Mouse (Mus musculus): ENCODE data around the gene Tmcc2. TPM values are rescaled to one million over a fixed set of nuclear protein-coding genes. Genes with fewer than 3 reads are reported as not detected.

Tmcc2 gene
- polyA plus RNA-seq, 1 experiment from 2014 or later = 598 TPM

DNA sequence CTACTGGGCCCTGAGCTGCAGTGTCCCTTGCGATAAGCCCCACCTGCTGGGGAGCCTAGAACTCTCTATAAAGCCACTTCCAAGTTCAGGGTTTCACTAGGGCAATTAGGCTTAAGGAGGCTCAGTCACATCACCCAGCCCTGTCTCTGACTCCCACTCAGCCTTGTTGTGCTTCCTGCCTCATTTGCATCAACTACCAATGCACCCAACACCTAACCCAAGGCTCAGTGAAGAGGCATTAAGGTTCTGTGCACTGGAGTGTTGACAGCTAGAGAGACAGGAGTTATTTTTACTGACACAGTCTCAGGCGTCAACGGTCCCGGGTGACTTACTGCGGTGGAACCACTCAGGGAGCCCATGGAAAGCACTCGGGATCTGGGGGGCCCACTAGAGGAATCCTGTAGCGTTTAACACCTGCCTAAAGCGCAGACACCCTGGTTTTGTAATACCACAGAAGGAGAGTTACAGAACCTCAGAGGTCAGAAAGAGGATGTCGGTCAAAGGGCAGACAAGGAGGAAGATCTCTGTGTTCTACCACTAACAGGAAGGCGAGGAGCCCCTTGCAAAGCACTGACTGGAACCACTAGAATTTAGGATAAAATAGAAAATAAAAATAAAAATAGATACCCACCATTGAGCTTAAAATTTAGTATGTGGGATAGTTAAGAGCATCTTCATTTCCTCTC is 79.8 kb downstream of the Tmcc2 start:
- 38% methylated on average over 10 of the region's 10 CpGs for WGBS (ENCODE audit: insufficient replicate concordance)
- H3K4me1 ChIP-seq (replicated peaks) = peaks cover 26% of the 10 kb centered on the region

GRCm38 (mm10) chr1:132310754-132311153 is 80.3 kb downstream of the Tmcc2 start:
- no peak overlapping the region for H3K4me2 ChIP-seq
- peaks cover 59% of the 10 kb centered on the region for H3K27me3 ChIP-seq
- no peak overlapping the region for H3K9ac ChIP-seq
- 62% methylated on average over 7 of the region's 7 CpGs for WGBS (ENCODE audit: insufficient replicate concordance)
- H3K4me1 ChIP-seq (replicated peaks) = peaks cover 20% of the 10 kb centered on the region
- no peak for ATAC-seq (ENCODE audit: insufficient read depth)
- no peak overlapping the region for H3K27ac ChIP-seq (replicated peaks)
- no peak overlapping the region for H3K4me3 ChIP-seq (replicated peaks)
- H3K36me3 ChIP-seq (replicated peaks) = no peaks in the 10 kb centered on the region
- H3K9me3 ChIP-seq (replicated peaks) = no peaks in the 10 kb centered on the region

More for the DNA sequence above, 79.8 kb downstream of the Tmcc2 start:
- peaks cover 65% of the 10 kb centered on the region for H3K27me3 ChIP-seq
- no peaks in the 10 kb centered on the region for H3K9me3 ChIP-seq (replicated peaks)
- H3K4me3 ChIP-seq (replicated peaks) = no peak overlapping the region
- no peak overlapping the region for H3K4me2 ChIP-seq
- ATAC-seq (ENCODE audit: insufficient read depth) = no peak
- H3K27ac ChIP-seq (replicated peaks) = no peak overlapping the region
- H3K36me3 ChIP-seq (replicated peaks) = no peaks in the 10 kb centered on the region
- no peak overlapping the region for H3K9ac ChIP-seq

DNA sequence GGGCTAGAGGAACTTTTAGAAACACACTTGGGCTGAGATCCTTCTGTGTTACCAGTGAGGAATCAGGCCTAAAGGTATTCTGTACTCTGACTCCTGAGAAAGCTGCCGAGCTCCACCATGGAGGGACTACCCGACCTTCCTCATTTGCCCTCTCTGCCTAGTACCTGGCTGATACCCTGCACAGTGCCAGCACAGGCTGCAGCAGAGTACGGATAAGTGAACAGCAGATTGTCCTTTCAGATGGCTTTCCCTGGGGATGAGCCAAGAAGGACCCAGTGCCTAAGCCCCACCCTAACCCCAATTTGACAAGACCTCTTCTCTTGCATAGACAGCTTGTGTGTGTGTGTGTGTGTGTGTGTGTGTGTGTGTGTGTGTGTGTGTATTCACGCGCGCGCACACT is 82.4 kb downstream of the Tmcc2 start:
- Histone ChIP-seq H3K9ac (no peak overlapping the region), H3K4me1 (replicated peaks) (peaks cover 16% of the 10 kb centered on the region), H3K9me3 (replicated peaks) (no peaks in the 10 kb centered on the region), H3K4me2 (no peak overlapping the region), H3K4me3 (replicated peaks) (no peak overlapping the region), H3K27me3 (peaks cover 46% of the 10 kb centered on the region), H3K36me3 (replicated peaks) (no peaks in the 10 kb centered on the region), H3K27ac (replicated peaks) (no peak overlapping the region)
- WGBS (ENCODE audit: insufficient replicate concordance) = 63% methylated on average over 7 of the region's 7 CpGs
- ATAC-seq (ENCODE audit: insufficient read depth) = no peak

DNA sequence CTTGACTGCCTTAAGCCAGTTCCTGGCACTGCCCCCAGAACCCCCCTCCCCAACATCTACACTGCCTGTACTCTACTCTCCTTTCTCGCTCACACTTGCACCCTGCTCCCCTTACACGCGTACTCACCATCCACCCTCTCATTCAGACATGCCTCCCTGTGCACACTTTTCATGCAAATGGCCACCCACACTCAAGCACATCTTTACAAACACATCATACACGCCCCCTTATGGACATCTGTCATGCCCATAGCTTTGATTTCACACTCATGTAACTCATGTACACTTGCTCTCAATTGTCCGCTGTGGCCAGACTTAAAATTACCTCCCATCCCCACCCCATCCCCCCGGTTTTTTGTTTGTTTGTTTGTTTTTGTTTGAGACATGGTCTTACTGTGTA is 83.1 kb downstream of the Tmcc2 start:
- Histone ChIP-seq H3K9ac (no peak overlapping the region), H3K4me2 (no peak overlapping the region), H3K36me3 (replicated peaks) (no peaks in the 10 kb centered on the region), H3K27ac (replicated peaks) (no peak overlapping the region), H3K9me3 (replicated peaks) (no peaks in the 10 kb centered on the region), H3K4me3 (replicated peaks) (no peak overlapping the region), H3K27me3 (peaks cover 49% of the 10 kb centered on the region), H3K4me1 (replicated peaks) (peaks cover 16% of the 10 kb centered on the region)
- 65% methylated on average over 6 of the region's 6 CpGs for WGBS (ENCODE audit: insufficient replicate concordance)
- no peak for ATAC-seq (ENCODE audit: insufficient read depth)

GRCm38 (mm10) chr1:132306808-132307207 is 84.3 kb downstream of the Tmcc2 start:
- no peak for ATAC-seq (ENCODE audit: insufficient read depth)
- no peak overlapping the region for H3K9ac ChIP-seq
- H3K4me2 ChIP-seq = no peak overlapping the region
- H3K4me1 ChIP-seq (replicated peaks) = peaks cover 8% of the 10 kb centered on the region
- no peak overlapping the region for H3K27ac ChIP-seq (replicated peaks)
- WGBS (ENCODE audit: insufficient replicate concordance) = 19% methylated on average over 4 of the region's 4 CpGs
- peaks cover 60% of the 10 kb centered on the region for H3K27me3 ChIP-seq
- H3K4me3 ChIP-seq (replicated peaks) = no peak overlapping the region
- H3K36me3 ChIP-seq (replicated peaks) = no peaks in the 10 kb centered on the region
- H3K9me3 ChIP-seq (replicated peaks) = no peaks in the 10 kb centered on the region

Other genes with a start within 250 kb of the Tmcc2 start
- gene Lemd1, start 199.8 kb downstream of the Tmcc2 start, polyA plus RNA-seq (2015; fragmentation: Nextera tagmentation; extraction: Ambion mirVana) = not detected in 2 replicates
- gene AC124108.1, start 199.8 kb downstream of the Tmcc2 start, polyA plus RNA-seq (2015; fragmentation: Nextera tagmentation; extraction: Ambion mirVana) = not detected in 2 replicates
- not detected in 2 replicates for gene Gm10188, start 161.5 kb downstream of the Tmcc2 start, polyA plus RNA-seq (2015; fragmentation: Nextera tagmentation; extraction: Ambion mirVana)
- 0.07 and 0.08 TPM in 2 replicates for gene Klhdc8a, start 92.7 kb downstream of the Tmcc2 start, polyA plus RNA-seq (2015; fragmentation: Nextera tagmentation; extraction: Ambion mirVana)
- gene Nuak2, start 75.2 kb downstream of the Tmcc2 start, polyA plus RNA-seq (2015; fragmentation: Nextera tagmentation; extraction: Ambion mirVana) = 3.1 and 3.6 TPM in 2 replicates
- gene Dstyk, start 26.3 kb upstream of the Tmcc2 start, polyA plus RNA-seq (2015; fragmentation: Nextera tagmentation; extraction: Ambion mirVana) = 4.5 and 5.3 TPM in 2 replicates
- gene Rbbp5, start 86.1 kb upstream of the Tmcc2 start, polyA plus RNA-seq (2015; fragmentation: Nextera tagmentation; extraction: Ambion mirVana) = 21.5 and 24.1 TPM in 2 replicates
- gene Tmem81, start 114.9 kb upstream of the Tmcc2 start, polyA plus RNA-seq (2015; fragmentation: Nextera tagmentation; extraction: Ambion mirVana) = 0.67 and 0.99 TPM in 2 replicates
- gene Cntn2, start 152.0 kb upstream of the Tmcc2 start, polyA plus RNA-seq (2015; fragmentation: Nextera tagmentation; extraction: Ambion mirVana) = 0.03 and 0.06 TPM in 2 replicates